Mouse (Mus musculus): ENCODE measurements around the gene Trpd52l3.
A peak's percentile ranks its signal among the peaks of the same experiment; 100 is the strongest.
"Not testable (repeated sequence)": the region's sequence is repeated elsewhere in the genome, so short reads cannot be mapped to it uniquely, and the experiment has no call there.

Gene Trpd52l3

DNA sequence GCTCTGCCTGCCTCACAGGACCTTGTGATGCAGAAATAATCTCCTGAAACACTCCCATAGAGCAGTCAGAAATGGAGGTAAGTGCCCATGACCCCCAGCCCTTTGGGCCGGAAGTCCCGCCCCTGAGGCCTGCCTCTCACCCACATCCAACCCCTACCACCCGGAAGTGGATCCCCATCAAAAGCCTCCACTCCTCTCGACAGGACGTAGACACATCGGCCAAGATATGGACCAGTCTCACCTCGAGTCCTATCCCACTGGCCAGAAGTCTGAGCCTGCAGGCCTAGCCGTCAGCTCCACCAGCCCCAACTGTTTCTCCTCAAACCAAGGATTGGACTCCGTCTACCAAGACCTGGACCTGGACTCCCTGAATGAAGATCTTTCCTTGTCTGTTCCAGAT, at the start of gene Trpd52l3:
Trpd52l3 (plus strand) TSS at position 170 of the 400 bp plus-strand sequence.
- DNase-seq, result no peak

DNA sequence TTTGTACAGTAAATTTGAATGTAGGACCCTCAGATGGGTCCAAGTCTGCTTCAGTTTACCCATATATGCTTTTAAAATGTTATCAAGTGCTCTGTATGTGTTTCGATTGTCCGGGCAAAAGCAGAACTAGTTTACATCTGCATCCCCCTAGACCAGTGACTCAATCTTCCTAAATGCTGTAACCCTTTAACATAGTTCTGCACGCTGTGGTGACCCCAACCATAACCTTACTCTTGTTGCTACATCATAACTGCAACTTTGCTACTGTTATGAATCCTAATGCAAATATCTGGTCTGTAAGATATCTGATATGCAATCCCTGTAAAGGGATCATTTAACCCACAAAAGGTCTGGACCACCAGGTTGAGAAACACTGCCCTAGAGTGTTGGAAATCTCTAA, 49.8 kb upstream of the Trpd52l3 start:
- no peak for DNase-seq

DNA sequence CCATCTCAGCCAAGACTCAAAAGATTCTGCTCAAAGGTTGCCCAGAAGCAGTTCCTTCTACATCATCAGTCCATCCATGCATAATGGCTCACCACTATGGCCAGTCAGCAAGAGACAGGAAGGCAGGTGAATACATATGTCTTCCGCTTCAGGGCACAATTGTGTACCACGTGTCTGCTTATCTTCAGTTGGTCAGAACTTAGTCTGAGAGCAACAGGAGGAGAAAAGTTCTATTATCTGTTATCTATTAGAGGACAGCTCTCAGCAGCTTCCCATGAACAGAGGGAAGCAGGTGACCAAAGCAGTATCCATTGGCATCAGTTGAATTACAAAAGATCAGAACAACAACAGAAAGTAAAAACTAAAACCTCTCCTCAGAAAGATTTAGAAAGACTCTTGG, 48.1 kb upstream of the Trpd52l3 start:
- DNase-seq, result no peak

DNA sequence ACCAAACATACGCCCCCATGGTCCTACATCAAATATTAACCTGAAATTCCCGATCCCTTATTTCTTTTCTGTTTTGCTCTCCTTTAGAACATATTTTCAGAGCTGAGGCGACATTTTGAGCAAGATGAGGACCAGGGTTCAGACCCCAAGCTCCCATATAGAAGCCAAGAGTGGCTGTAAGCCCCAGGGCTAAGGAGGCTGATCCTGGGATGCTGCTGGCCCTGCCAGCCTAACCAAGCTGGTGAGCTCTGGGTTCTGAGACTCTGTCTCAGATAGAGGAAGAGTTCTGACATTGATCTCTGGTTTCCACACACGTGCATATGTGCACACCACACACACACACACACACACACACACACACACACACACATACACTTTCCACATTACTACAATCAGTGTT, 42.7 kb upstream of the Trpd52l3 start:
- DNase-seq, result no peak

DNA sequence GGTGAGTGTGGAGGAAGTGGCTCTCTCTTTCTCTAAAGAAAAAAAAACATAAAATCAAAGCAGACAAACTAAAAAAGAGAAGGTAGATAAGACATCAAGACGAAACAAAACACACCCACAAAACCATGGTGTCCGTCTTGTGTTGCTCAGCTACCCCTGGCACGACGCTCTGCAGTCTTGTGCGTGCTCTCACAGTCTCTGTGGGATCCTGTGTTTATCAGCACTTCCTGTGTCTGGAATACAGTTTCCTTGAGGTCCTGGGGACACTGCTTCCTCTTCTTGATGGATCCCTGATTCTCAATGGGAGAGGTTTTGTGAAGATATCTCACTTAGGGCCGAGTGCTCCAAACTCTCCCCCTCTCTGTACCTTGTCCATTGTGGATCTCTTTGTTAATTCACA, 41.7 kb upstream of the Trpd52l3 start:
- no peak for DNase-seq

DNA sequence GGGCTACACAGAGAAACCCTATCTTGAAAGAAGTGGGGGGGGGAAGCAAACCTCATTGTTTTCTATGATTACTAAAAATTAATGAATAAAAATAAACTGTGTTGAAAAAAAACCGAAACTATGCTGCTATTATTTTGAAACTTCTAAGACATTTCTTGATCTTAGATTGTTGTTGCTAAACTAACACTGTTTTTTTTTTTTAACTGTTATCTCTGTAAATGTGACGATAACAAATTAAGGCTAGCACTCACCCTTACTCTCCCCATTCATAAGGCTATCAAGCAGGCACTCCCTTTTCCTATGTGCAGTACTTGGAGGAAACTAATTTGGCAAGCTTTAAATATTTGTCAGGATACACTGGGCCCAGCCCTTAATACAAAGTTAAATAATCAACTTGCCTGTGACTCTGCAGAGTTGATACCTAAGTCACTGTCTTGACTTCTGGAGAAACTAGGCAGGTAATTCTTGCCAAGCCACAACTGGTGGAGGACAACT, 39.9 kb upstream of the Trpd52l3 start:
- no peak for DNase-seq

DNA sequence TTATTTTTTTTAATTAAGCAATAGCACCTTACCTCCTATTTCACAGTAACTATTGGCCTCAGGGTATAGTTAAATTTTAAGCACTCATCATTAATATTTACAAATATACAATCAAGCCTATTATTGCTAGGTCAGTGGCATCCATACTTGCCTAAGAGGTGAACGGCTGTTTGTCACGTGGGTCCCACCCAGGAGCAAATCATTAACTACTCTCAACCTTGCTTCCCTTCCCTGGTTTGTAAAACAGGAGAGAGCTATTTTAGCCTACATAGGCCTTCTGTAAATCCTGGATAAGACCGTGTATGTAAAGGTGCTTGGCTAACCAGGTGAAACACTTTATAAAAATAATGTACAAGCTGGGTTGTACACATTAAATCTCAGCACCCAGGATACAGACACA, 35.6 kb upstream of the Trpd52l3 start:
- peak in 1 of 2 experiments; percentile 21 for DNase-seq

DNA sequence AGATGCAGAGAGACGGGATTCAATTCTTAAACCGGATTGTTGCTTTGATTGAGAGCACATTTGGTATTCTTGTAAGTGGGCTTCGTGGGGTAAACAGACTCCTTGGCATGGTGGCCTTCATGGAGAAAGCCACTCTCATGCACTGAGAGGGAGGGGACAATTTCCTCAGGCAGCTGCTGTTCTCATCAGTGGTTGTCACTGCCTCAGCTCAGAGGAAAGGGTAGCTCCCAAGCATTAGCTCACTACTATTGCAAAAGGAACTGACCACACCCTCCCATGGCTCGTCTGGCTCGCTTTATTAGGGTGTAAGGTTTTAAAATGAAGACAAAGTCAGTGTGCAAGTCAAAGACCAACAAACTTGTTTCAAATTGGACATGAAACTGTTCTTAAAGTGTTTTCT, 30.2 kb upstream of the Trpd52l3 start:
- no peak for DNase-seq

DNA sequence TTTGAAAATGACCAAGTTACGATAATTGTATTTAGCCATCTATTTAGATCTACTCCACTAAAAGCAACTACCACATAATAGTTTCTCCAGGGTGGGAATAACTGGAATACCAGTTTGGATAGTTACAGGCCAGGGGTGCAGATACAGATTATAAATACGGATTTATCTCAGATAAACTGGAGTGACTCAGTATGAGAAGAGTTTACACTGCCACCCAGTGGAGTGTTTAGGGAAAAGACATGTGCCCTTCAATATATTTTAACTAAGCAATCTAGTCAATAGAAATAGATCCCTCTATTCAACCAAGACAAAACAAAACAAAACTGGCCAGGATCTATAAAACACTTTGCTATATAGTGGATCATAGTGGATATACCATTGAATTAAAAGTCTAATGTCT, 24.7 kb upstream of the Trpd52l3 start:
- DNase-seq, result peak in 1 of 2 experiments; percentile 54

DNA sequence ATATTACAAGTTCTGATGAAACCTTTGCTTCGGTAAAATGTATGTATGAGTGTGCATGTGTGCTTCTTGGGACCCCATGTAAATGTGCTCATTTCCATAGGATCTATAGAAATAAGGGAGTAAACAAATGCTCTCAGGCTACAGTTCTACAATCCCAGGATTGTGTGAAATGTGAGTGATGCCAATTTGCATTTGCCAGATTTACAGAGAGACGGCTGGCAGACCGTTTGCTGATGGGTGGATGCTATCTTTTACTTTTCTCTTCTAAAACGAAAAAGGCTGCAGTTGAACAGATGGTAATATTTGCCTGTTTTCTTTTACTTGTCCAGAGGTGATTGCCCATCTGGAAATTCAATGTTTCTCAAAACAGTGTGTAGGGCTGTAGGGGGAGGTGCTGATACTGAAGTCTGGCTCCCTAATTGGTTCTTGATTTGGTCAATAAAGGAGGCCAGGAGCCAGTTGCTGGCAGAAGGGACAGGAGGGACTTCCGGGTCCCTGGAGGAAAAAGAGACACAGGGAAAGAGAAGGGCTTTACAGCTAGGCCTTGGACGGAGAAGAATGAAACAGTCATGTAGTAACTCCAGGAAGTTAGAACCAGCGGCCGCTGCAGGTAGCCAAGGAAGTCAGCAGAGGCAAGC, 24.0 kb upstream of the Trpd52l3 start:
- DNase-seq, result no peak

DNA sequence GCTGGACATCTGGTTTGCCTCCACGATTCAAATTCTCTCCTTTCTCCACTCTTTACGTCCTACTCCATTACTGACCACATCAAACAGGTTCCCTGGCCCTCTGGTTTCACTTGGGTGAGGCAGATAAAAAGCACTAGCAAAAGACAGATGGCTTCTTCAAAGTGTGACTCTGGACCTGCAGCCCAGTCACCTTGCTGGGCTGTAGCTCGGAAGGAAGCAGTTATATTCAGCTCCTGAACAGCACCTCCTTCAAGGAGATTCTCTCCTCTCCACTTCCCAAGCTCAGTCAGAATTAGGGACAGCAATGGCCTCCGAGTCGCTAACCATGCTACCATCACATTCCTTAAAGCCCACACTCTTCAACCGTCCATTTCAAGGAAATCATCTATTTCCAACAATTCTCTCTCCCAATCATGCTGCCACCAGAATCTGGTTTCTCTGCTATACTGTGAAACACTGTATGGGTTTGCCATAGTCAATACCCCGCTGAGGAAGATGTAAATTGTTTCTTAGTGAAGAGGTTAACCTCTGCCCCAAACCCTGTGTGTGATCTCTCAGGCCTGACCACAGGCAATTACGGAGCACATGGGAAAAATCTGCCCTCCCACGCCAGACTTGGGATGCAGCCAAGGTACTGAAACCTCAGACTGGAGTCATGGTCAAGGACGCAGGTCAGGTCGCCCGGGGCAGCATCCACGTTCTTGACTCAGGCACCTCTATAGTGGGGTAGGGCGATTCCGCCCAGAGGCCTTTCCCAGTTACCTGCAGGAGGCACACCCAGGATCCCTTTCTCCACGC, 19.2 kb upstream of the Trpd52l3 start:
- peak; percentile 93 to 95 for DNase-seq

DNA sequence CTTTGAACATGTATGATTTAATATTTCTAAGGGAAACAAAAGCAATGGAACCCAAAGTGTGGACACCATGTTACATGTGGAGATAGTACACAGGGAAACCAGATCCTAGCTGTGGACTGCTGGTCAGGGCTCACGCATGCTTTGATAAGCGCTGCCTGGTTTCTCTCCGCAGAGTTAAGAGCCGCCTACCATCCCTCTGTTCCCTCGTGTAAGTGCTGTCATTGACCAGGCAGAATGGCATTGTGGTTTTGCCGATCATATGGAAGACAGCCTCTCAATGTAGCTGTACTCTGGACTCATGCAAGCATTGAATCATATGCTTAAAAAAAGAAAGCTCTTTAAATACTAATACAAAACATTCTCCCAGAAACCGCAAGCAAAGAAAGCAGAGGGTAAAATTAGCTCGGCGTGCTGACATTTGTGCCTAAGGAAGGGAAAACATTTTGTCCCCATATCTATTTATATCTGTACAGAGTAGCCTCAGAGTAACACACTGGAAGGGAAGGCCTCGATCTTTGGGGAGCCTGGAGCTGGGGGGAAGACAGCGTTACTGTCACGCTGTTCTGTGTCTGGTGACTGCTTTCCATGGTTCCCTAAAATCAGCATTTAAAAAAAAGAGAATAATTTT, 17.0 kb upstream of the Trpd52l3 start:
- no peak for DNase-seq

DNA sequence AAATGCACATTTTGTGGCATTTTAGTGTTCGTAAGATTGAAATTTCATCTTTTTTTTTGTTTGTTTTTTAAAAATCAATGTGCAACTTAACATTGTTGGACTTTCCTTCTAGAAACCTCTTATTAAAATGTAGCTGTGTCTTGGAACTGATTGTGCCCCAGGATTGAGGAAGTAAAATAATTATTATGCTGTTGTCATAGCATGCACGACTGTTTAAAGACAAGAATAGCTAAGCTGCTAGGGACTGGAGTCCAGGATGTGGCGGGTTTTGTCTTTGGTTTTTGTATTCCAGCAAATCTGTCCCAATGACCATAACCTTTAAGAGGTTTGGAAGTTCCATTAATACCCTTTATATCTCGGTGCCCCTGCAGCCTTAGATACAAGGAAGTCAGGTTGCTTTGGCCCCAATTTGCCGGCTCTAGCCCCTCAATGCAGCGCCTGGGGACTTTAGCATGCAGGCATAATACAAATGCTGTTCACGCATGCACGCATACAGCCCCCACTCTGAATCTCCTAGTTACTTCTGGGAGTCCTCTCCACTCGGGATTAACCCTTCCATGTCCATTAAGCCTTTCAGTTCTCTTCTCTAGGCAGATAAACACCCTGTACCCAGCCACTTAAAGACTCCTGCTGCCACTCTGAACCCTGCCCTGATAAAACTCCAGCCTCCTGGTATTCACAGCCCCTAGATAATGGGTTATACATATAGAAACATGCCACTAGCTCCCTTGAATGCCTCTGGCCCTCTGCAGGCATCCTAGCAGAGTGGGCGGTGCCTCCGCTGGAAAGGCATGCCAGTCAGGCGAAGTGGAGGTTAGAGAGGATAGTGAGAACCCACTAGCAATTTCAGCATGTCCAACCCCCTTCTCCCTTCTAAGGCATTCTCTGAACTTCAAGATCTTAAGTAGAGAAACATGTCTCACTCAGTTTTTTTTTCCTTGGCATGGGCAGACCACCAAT, 2.9 kb upstream of the Trpd52l3 start:
- no peak for DNase-seq

DNA sequence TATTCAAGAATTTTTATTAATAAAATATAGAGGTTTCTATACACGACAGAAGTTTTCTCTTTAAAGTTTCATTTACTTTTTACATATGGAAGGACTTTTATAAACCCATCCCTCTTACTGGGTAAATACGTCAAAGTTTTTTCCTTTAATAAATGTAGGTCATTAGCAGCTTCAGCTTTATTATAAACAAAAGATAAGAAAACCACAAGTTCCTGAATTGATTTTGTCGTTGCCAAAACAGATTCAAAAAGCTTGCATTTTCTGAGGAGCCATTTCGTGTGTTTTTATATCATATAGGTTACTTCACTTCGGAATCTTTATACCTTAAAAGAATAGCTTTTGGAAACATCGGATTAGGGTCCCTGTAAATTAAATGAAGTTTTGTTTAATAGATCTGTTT, 2.0 kb upstream of the Trpd52l3 start:
- no peak for DNase-seq

DNA sequence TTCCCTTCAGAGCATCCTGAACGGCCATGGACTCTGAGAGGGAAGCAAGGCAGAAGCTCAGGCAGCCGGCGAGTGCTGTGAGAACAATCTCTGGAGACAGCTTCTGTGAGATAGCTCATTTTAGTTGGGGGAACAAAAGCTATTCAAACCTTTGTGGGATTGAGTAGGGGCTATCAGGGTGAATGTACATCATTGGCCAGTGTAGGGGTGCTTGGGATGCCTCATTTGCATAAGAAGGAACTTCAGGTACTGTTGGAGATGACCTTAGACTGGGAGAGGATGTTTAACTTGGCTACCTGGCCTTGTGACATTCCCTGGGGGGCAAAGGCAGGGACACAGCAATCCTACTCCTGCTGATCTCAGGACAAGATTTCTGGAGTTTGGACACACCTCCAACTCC, 2.8 kb downstream of the Trpd52l3 start:
- DNase-seq, result no peak

DNA sequence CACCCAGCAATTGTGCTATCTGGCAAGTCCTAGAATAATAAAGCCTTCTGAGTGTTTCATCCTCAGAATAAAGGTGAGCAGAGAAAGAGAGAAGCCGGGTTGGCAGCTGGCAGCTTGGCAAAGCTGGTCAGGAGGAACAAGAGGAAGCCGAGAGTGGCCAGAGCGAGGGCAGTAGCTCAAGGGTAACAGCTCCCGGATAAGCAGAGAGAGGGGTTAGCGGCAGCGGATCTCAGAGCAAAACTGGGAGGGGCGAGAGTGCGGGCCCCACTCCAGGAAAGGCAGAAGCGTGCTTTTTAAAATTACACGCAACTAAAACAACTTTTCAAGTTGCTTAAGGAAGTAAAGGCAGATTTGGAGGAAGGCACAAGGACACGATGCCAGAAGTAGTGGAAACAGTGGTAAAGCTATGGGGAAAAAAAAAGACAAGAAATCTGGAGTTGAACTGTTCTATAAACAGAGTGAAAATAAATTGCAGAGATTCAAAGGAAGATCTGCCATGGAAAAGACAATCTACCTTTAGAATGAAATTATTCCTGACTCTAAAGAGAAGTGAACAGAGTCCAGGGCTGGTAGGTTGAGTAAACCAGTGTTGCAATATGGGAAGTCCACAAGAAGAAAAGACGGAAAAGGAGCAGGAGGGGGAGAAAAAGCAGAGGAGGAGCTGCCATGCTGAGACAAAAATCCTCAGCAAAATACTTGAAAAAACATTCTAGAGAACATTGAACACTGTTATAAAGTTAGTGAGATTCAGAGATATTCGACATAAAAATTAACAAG, 7.1 kb downstream of the Trpd52l3 start:
- no peak for DNase-seq

DNA sequence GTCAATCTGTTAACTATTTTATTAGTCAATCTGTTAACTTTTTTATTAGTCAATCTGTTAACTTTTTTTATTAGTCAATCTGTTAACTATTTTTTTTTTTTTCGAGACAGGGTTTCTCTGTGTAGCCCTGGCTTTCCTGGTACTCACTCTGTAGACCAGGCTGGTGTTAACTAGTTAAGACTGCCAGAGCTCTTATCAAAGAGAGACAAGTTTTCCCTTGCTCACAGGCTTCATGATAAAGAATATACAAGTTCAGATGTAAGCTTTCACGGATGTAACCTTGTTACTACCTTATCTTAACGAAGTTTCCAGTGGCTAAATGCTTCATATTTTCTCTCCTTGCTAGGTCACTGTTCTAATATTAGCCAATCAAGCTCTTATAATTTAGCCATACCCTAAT, 10.7 kb downstream of the Trpd52l3 start:
- no peak for DNase-seq

DNA sequence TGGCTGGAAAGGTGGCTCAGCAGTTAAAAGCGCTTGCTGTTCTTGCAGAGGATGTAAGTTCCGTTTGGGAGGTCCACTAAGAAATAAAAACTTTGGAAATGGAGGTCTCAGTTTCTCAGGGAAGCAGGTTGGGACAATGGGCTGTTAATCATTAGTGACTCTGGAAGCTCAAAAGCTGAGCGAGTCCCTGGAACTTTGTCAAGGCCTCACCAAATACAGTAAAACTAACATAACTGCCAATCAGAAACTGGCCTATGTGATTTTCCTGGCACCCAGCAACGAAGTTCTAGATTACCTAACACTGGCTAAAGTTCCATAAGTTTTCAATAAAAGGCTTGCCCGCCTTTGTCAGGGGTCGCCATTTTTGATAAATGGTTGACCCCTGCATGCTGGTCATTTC, 12.6 kb downstream of the Trpd52l3 start:
- peak in 1 of 2 experiments; percentile 25 for DNase-seq

DNA sequence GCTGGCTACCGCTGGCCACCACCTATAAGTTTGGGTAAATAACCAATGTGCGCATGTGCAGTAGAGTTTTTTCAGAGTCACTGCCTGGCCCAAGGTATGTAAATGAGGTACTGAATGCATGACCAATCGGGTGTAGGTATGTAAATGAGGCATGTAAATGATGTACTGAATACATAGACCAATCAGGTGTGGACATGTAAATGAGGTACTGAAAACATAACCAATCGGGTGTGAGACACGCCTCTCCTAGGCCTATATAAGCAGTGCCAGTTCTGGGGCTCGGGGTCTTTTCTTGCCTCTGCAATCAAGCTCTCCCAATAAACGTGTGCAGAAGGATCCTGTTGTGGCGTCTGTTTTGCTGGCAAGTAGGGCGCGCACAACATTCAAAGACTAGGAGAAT, 19.8 kb downstream of the Trpd52l3 start:
- not testable (repeated sequence) for DNase-seq

DNA sequence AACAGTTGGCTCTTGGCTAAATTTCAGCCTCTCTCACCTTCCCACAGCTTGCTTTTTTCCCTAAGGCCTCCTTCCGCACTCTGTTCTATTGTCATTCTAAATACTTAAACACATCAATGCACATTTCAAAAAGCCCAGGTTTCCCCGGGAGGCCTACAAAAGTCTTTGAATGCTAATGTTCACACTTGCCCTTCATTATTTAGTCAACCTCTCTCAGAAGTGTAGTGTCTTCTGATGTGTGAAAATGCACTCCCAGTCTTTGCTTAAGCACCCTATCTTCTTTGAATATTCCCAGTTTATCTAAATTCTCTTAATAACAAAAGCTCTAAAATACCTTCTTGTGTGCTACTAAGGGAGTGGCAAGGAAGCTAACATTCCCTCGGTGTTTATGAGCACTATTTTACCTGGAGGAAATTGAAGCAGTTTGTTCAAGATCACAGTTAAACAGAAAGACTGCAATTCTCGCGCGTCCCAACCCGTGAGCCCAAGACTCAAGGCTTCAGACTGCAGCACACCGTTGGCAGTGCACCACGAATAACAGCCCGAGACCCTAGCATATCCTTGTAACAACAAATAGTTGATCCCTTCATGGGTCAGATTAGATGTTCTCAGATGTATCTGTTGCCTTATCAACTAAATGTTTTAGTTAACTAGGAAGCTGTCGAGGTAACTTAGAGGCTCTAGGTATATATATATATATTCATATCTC, 25.6 kb downstream of the Trpd52l3 start:
- DNase-seq, result no peak
